Mouse (Mus musculus): ENCODE measurements around the gene Eif4h.

Gene Eif4h

GRCm38 (mm10) chr5:134639269-134639682, at the start of gene Eif4h:
TSS of gene Eif4h (minus strand) at chr5:134639490.
- no peak for TF ChIP-seq CTCF (conservative IDR thresholded peaks at IDR 0.05; ENCODE audit: low read length)
- TF ChIP-seq POU5F1 (IDR thresholded peaks at IDR 0.05; ENCODE audit: borderline replicate concordance, low read length): no peak
- no peak for TF ChIP-seq NANOG (IDR thresholded peaks at IDR 0.05; ENCODE audit: borderline replicate concordance, low read length)
- Histone ChIP-seq H3K4me1 (replicated peaks; ENCODE audit: low read depth, low read length) (peaks cover 58% of the 10 kb centered on the region), H3K4me3 (replicated peaks; ENCODE audit: low read length) (peak within 1 kb of the TSS; percentile 97), H3K27me3 (ENCODE audit: insufficient read depth, low read length) (no peaks in the 10 kb centered on the region), H3K36me3 (ENCODE audit: insufficient read depth, low read length) (peaks cover 31% of the 10 kb centered on the region), H3K9me3 (ENCODE audit: low read length) (no peaks in the 10 kb centered on the region)

DNA sequence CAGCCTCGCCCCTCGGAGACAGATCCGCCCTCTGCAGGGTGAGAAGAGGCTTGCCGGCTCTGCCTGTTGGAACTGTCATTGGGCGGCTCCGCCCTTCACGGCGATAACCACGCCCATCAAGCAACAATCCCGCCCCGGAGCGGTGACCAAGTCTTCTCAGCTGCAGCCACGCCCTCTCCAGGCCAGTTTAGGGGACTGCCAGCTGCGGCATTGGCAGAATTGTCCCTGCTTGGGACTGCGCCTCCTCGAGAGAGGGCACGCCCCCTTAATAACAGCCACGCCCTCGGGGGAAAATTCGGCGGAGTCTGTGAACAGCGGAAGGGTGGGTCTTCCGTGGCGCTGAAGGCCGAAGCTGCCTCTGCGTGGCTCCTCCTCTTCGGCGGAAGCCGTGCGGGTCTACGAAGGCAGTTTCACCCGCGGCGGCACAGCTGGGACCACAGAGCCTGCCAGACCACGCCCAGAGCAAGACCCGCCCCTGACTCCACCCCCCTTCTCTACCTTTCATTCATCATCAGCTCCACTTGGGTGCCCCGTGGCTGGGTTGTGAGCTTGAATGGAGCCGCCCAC, 49.5 kb upstream of the Eif4h start:
- TF ChIP-seq NANOG (IDR thresholded peaks at IDR 0.05; ENCODE audit: borderline replicate concordance, low read length): no peak
- TF ChIP-seq POU5F1 (IDR thresholded peaks at IDR 0.05; ENCODE audit: borderline replicate concordance, low read length): no peak
- TF ChIP-seq CTCF (conservative IDR thresholded peaks at IDR 0.05; ENCODE audit: low read length): peak; percentile 15
- H3K4me1 ChIP-seq (replicated peaks; ENCODE audit: low read depth, low read length): peaks cover 17% of the 10 kb centered on the region
- H3K4me3 ChIP-seq (replicated peaks; ENCODE audit: low read length): peak overlapping the region; percentile 91

GRCm38 (mm10) chr5:134688086-134688717, 48.9 kb upstream of the Eif4h start, which contains the start of gene Limk1:
TSS of gene Limk1 (minus strand) at chr5:134688598.
- H3K36me3 ChIP-seq (ENCODE audit: insufficient read depth, low read length): peaks cover 30% of the 10 kb centered on the region
- no peaks in the 10 kb centered on the region for H3K9me3 ChIP-seq (ENCODE audit: low read length)
- peaks cover 19% of the 10 kb centered on the region for H3K27me3 ChIP-seq (ENCODE audit: insufficient read depth, low read length)
- H3K4me1 ChIP-seq (replicated peaks; ENCODE audit: low read depth, low read length): peaks cover 17% of the 10 kb centered on the region
- TF ChIP-seq CTCF (conservative IDR thresholded peaks at IDR 0.05; ENCODE audit: low read length) (no peak), NANOG (IDR thresholded peaks at IDR 0.05; ENCODE audit: borderline replicate concordance, low read length) (no peak), POU5F1 (IDR thresholded peaks at IDR 0.05; ENCODE audit: borderline replicate concordance, low read length) (no peak)
- peak within 1 kb of the TSS; percentile 91 for H3K4me3 ChIP-seq (replicated peaks; ENCODE audit: low read length)

More for the DNA sequence above, 49.5 kb upstream of the Eif4h start:
- Histone ChIP-seq H3K9me3 (ENCODE audit: low read length) (no peaks in the 10 kb centered on the region), H3K27me3 (ENCODE audit: insufficient read depth, low read length) (peaks cover 19% of the 10 kb centered on the region), H3K36me3 (ENCODE audit: insufficient read depth, low read length) (peaks cover 29% of the 10 kb centered on the region)

GRCm38 (mm10) chr5:134687187-134687586, 47.9 kb upstream of the Eif4h start:
- H3K4me1 ChIP-seq (replicated peaks; ENCODE audit: low read depth, low read length): peaks cover 17% of the 10 kb centered on the region
- TF ChIP-seq NANOG (IDR thresholded peaks at IDR 0.05; ENCODE audit: borderline replicate concordance, low read length): no peak
- TF ChIP-seq POU5F1 (IDR thresholded peaks at IDR 0.05; ENCODE audit: borderline replicate concordance, low read length): no peak
- no peak for TF ChIP-seq CTCF (conservative IDR thresholded peaks at IDR 0.05; ENCODE audit: low read length)
- peaks cover 19% of the 10 kb centered on the region for H3K27me3 ChIP-seq (ENCODE audit: insufficient read depth, low read length)
- peaks cover 35% of the 10 kb centered on the region for H3K36me3 ChIP-seq (ENCODE audit: insufficient read depth, low read length)
- H3K4me3 ChIP-seq (replicated peaks; ENCODE audit: low read length): peak overlapping the region; percentile 91
- H3K9me3 ChIP-seq (ENCODE audit: low read length): no peaks in the 10 kb centered on the region

- H3K36me3 ChIP-seq (ENCODE audit: insufficient read depth, low read length): peaks cover 35% of the 10 kb centered on the region
- no peak for TF ChIP-seq NANOG (IDR thresholded peaks at IDR 0.05; ENCODE audit: borderline replicate concordance, low read length)
- TF ChIP-seq POU5F1 (IDR thresholded peaks at IDR 0.05; ENCODE audit: borderline replicate concordance, low read length): no peak
- no peak for TF ChIP-seq CTCF (conservative IDR thresholded peaks at IDR 0.05; ENCODE audit: low read length)
- H3K27me3 ChIP-seq (ENCODE audit: insufficient read depth, low read length): peaks cover 19% of the 10 kb centered on the region
- H3K4me3 ChIP-seq (replicated peaks; ENCODE audit: low read length): no peak overlapping the region
- H3K4me1 ChIP-seq (replicated peaks; ENCODE audit: low read depth, low read length): peaks cover 17% of the 10 kb centered on the region
- H3K9me3 ChIP-seq (ENCODE audit: low read length): no peaks in the 10 kb centered on the region
Observed at GRCm38 (mm10) chr5:134686541-134686940, 47.3 kb upstream of the Eif4h start.

- Histone ChIP-seq H3K9me3 (ENCODE audit: low read length) (no peaks in the 10 kb centered on the region), H3K36me3 (ENCODE audit: insufficient read depth, low read length) (peaks cover 35% of the 10 kb centered on the region), H3K4me3 (replicated peaks; ENCODE audit: low read length) (no peak overlapping the region), H3K4me1 (replicated peaks; ENCODE audit: low read depth, low read length) (peaks cover 27% of the 10 kb centered on the region), H3K27me3 (ENCODE audit: insufficient read depth, low read length) (peaks cover 15% of the 10 kb centered on the region)
- no peak for TF ChIP-seq POU5F1 (IDR thresholded peaks at IDR 0.05; ENCODE audit: borderline replicate concordance, low read length)
- no peak for TF ChIP-seq NANOG (IDR thresholded peaks at IDR 0.05; ENCODE audit: borderline replicate concordance, low read length)
- no peak for TF ChIP-seq CTCF (conservative IDR thresholded peaks at IDR 0.05; ENCODE audit: low read length)
Observed at GRCm38 (mm10) chr5:134684398-134684797, 45.1 kb upstream of the Eif4h start.

GRCm38 (mm10) chr5:134683813-134684212, 44.5 kb upstream of the Eif4h start:
- peaks cover 30% of the 10 kb centered on the region for H3K4me1 ChIP-seq (replicated peaks; ENCODE audit: low read depth, low read length)
- peaks cover 36% of the 10 kb centered on the region for H3K36me3 ChIP-seq (ENCODE audit: insufficient read depth, low read length)
- H3K27me3 ChIP-seq (ENCODE audit: insufficient read depth, low read length): peaks cover 15% of the 10 kb centered on the region
- H3K9me3 ChIP-seq (ENCODE audit: low read length): no peaks in the 10 kb centered on the region
- TF ChIP-seq POU5F1 (IDR thresholded peaks at IDR 0.05; ENCODE audit: borderline replicate concordance, low read length): no peak
- TF ChIP-seq CTCF (conservative IDR thresholded peaks at IDR 0.05; ENCODE audit: low read length): no peak
- TF ChIP-seq NANOG (IDR thresholded peaks at IDR 0.05; ENCODE audit: borderline replicate concordance, low read length): no peak
- no peak overlapping the region for H3K4me3 ChIP-seq (replicated peaks; ENCODE audit: low read length)

- no peaks in the 10 kb centered on the region for H3K27me3 ChIP-seq (ENCODE audit: insufficient read depth, low read length)
- H3K36me3 ChIP-seq (ENCODE audit: insufficient read depth, low read length): peaks cover 41% of the 10 kb centered on the region
- no peak overlapping the region for H3K4me3 ChIP-seq (replicated peaks; ENCODE audit: low read length)
- peaks cover 46% of the 10 kb centered on the region for H3K4me1 ChIP-seq (replicated peaks; ENCODE audit: low read depth, low read length)
- H3K9me3 ChIP-seq (ENCODE audit: low read length): no peaks in the 10 kb centered on the region
- TF ChIP-seq NANOG (IDR thresholded peaks at IDR 0.05; ENCODE audit: borderline replicate concordance, low read length) (no peak), CTCF (conservative IDR thresholded peaks at IDR 0.05; ENCODE audit: low read length) (no peak), POU5F1 (IDR thresholded peaks at IDR 0.05; ENCODE audit: borderline replicate concordance, low read length) (no peak)
Observed at GRCm38 (mm10) chr5:134680238-134680637, 40.9 kb upstream of the Eif4h start.

All from E14TG2a.4 (cell line).